Mouse (Mus musculus) T-cell, adult 66 days (primary cell): Measurements from ENCODE around the gene Gm20883. TPM values are rescaled to one million over a fixed set of nuclear protein-coding genes. Genes with fewer than 3 reads are reported as not detected.

ENCODE experiments used
- total RNA-seq, 2 experiments: library from RNA; stranded (reverse); gene quantifications; 3 replicates in 1 of 2; 4 replicates in 1 of 2; pipeline ENCODE4 v1.2.4; 2023

Gene Gm20883
- total RNA-seq = not detected

GRCm38 (mm10) chrY:50607951-50608350, at the start of gene Gm20883:
Gene Gm20883, plus strand, starts transcription at chrY:50608251.

